Mouse (Mus musculus) lung, postnatal 10 days (tissue): ENCODE data around the gene Rpl3l.
A peak's percentile ranks its signal among the peaks of the same experiment; 100 is the strongest.
"Not testable (repeated sequence)": the region's sequence is repeated elsewhere in the genome, so short reads cannot be mapped to it uniquely, and the experiment has no call there.

Experiments
- DNase-seq: peaks from one replicate; pipeline ENCODE4 v3.0.0; 2021

Gene Rpl3l

GRCm38 (mm10) chr17:24727618-24728017, at the start of gene Rpl3l:
TSS of gene Rpl3l (plus strand) at chr17:24727820.
- no peak for DNase-seq

GRCm38 (mm10) chr17:24686514-24686913, 41.1 kb upstream of the Rpl3l start:
- peak; percentile 72 for DNase-seq

GRCm38 (mm10) chr17:24687146-24687595, 40.4 kb upstream of the Rpl3l start:
- peak; percentile 74 for DNase-seq

- no peak for DNase-seq
These were observed 40.0 kb upstream of the Rpl3l start for GRCm38 (mm10) chr17:24687599-24687998.

GRCm38 (mm10) chr17:24689251-24690081, 38.2 kb upstream of the Rpl3l start, which contains the start of gene Syngr3:
TSS of gene Syngr3 (minus strand) at chr17:24689955.
- DNase-seq: no peak

GRCm38 (mm10) chr17:24692385-24692784, 35.2 kb upstream of the Rpl3l start:
- DNase-seq: no peak

- no peak for DNase-seq
These were observed 32.2 kb upstream of the Rpl3l start for GRCm38 (mm10) chr17:24695326-24696010.

- peak; percentile 91 for DNase-seq
These were observed 31.5 kb upstream of the Rpl3l start, which contains the start of the genes Gfer and Noxo1 for GRCm38 (mm10) chr17:24696011-24696697. TSS of gene Gfer (minus strand) at chr17:24696156. TSS of gene Noxo1 (plus strand) at chr17:24696234.

GRCm38 (mm10) chr17:24697985-24698384, 29.6 kb upstream of the Rpl3l start:
- no peak for DNase-seq

GRCm38 (mm10) chr17:24698715-24699114, 28.9 kb upstream of the Rpl3l start:
- DNase-seq: no peak

GRCm38 (mm10) chr17:24699473-24699872, 28.1 kb upstream of the Rpl3l start:
- DNase-seq: no peak

- DNase-seq: no peak
These were observed 26.4 kb upstream of the Rpl3l start for GRCm38 (mm10) chr17:24701251-24701650.

GRCm38 (mm10) chr17:24705821-24706220, 21.8 kb upstream of the Rpl3l start:
- DNase-seq: no peak

- peak; percentile 96 for DNase-seq
These were observed 20.4 kb upstream of the Rpl3l start, which contains the start of gene Tbl3 for GRCm38 (mm10) chr17:24706982-24707800. TSS of gene Tbl3 (minus strand) at chr17:24707660.

GRCm38 (mm10) chr17:24707801-24708425, 19.7 kb upstream of the Rpl3l start:
- DNase-seq: no peak

GRCm38 (mm10) chr17:24708646-24709045, 19.0 kb upstream of the Rpl3l start:
- DNase-seq: no peak

- DNase-seq: no peak
These were observed 12.1 kb upstream of the Rpl3l start for GRCm38 (mm10) chr17:24715556-24715955.

- no peak for DNase-seq
These were observed 11.4 kb upstream of the Rpl3l start for GRCm38 (mm10) chr17:24716166-24716682.

GRCm38 (mm10) chr17:24717943-24718342, 9.7 kb upstream of the Rpl3l start, which contains the start of the genes Rnf151 and Rps2:
TSS of gene Rnf151 (minus strand) at chr17:24718063.
TSS of gene Rps2 (plus strand) at chr17:24718116.
- no peak for DNase-seq

GRCm38 (mm10) chr17:24718938-24719337, 8.7 kb upstream of the Rpl3l start:
- not testable (repeated sequence) for DNase-seq
